ENCODE assay signal across 8 mouse cellular contexts in genomic region chr4:47353416-47354111, GRCm38 (mm10). TPM values are rescaled to one million over a fixed set of nuclear protein-coding genes. Genes with fewer than 3 reads are reported as not detected.
DNase-seq lines count a peak whose midpoint lies in the region; ATAC-seq and TF ChIP-seq lines count a peak whose summit lies in the region.

No protein-coding gene starts in this region.

- TF ChIP-seq POLR2A in cerebellum, adult 2 months (IDR thresholded peaks at IDR 0.05; ENCODE audit: borderline replicate concordance, insufficient read depth, low read length): no peak

- H3K9ac ChIP-seq in limb, embryonic 12.5 days (replicated peaks): peak overlapping the region; percentile 93
- H3K9ac ChIP-seq in midbrain, embryonic 11.5 days (ENCODE audit: low read length): peak overlapping the region; percentile 98
- H3K9ac ChIP-seq in stomach, embryonic 16.5 days (ENCODE audit: low read length): peak overlapping the region; percentile 95

- no peaks in the 10 kb centered on the region for H3K36me3 ChIP-seq in limb, embryonic 12.5 days
- no peaks in the 10 kb centered on the region for H3K36me3 ChIP-seq in midbrain, embryonic 11.5 days (ENCODE audit: control insufficient read depth, insufficient read depth, low read length)
- no peaks in the 10 kb centered on the region for H3K36me3 ChIP-seq in stomach, embryonic 16.5 days (ENCODE audit: control insufficient read depth, insufficient read depth, low read length)

- H3K27me3 ChIP-seq in cerebellum, adult 2 months (ENCODE audit: control insufficient read depth, insufficient read depth, low read length): peaks cover 2% of the 10 kb centered on the region; the same call in 1 of the 2 replicates
- no peaks in the 10 kb centered on the region for H3K27me3 ChIP-seq in limb, embryonic 12.5 days
- no peaks in the 10 kb centered on the region for H3K27me3 ChIP-seq in midbrain, embryonic 11.5 days (ENCODE audit: control insufficient read depth, insufficient read depth, low read length)
- no peaks in the 10 kb centered on the region for H3K27me3 ChIP-seq in stomach, embryonic 16.5 days (ENCODE audit: control insufficient read depth, insufficient read depth, low read length)

- H3K4me3 ChIP-seq in cerebellum, adult 2 months (replicated peaks; ENCODE audit: insufficient read depth, low read depth, low read length): peak overlapping the region; percentile 49
- H3K4me3 ChIP-seq in limb, embryonic 12.5 days (replicated peaks): peak overlapping the region; percentile 94
- H3K4me3 ChIP-seq in midbrain, embryonic 11.5 days (ENCODE audit: low read depth, low read length): peak overlapping the region; percentile 94
- peak overlapping the region; percentile 94 for H3K4me3 ChIP-seq in stomach, embryonic 16.5 days (replicated peaks; ENCODE audit: low read length)

- peak; percentile 68 for DNase-seq in ovary, adult 18-20 months (ENCODE audit: low spot score)
- no peak for DNase-seq in ovary, postnatal 10 days (ENCODE audit: low spot score)
- DNase-seq in cerebellum, adult 2 months: peak; percentile 42 to 44
- DNase-seq in forelimb bud, embryonic 11.5 days (ENCODE audit: low read depth, low spot score): peak; percentile 49
- DNase-seq in induced T-regulatory cell, adult 2 months (ENCODE audit: low read depth): peak; percentile 49
- DNase-seq in midbrain, embryonic 11.5 days (ENCODE audit: low spot score, missing footprints): peak; percentile 95

- H3K9me3 ChIP-seq in limb, embryonic 12.5 days: no peaks in the 10 kb centered on the region
- H3K9me3 ChIP-seq in midbrain, embryonic 11.5 days (ENCODE audit: control insufficient read depth, low read length): no peaks in the 10 kb centered on the region
- no peaks in the 10 kb centered on the region for H3K9me3 ChIP-seq in stomach, embryonic 16.5 days (replicated peaks; ENCODE audit: control insufficient read depth, low read length)

- peak; percentile 69 for ATAC-seq in limb, embryonic 12.5 days (ENCODE audit: insufficient number of reproducible peaks, insufficient read depth, low FRiP score, low TSS enrichment, low read depth)
- peak; percentile 80 for ATAC-seq in midbrain, embryonic 11.5 days (ENCODE audit: low FRiP score)
- ATAC-seq in stomach, embryonic 16.5 days (ENCODE audit: insufficient read depth, low FRiP score): peak; percentile 65

- no peak for TF ChIP-seq CTCF in cerebellum, adult 2 months (IDR thresholded peaks at IDR 0.05; ENCODE audit: borderline replicate concordance, insufficient read depth, low read depth, low read length)

- H3K4me1 ChIP-seq in cerebellum, adult 2 months (ENCODE audit: control insufficient read depth, insufficient read depth, low read length): no peaks in the 10 kb centered on the region
- peaks cover 31% of the 10 kb centered on the region for H3K4me1 ChIP-seq in limb, embryonic 12.5 days (replicated peaks)
- H3K4me1 ChIP-seq in midbrain, embryonic 11.5 days (ENCODE audit: control insufficient read depth, insufficient read depth, low read length): peaks cover 17% of the 10 kb centered on the region
- H3K4me1 ChIP-seq in stomach, embryonic 16.5 days (ENCODE audit: control insufficient read depth, insufficient read depth, low read length): peaks cover 14% of the 10 kb centered on the region

- under 1% methylated on average over 62 of the region's 73 CpGs for WGBS in cerebellum, adult 2 months
- WGBS in limb, embryonic 12.5 days: under 1% methylated on average over 59 of the region's 73 CpGs
- WGBS in midbrain, embryonic 11.5 days: under 1% methylated on average over 58 of the region's 73 CpGs
- WGBS in stomach, embryonic 16.5 days: under 1% methylated on average over 66 of the region's 73 CpGs

- peak overlapping the region; percentile 88 for H3K4me2 ChIP-seq in limb, embryonic 12.5 days
- H3K4me2 ChIP-seq in midbrain, embryonic 11.5 days: peak overlapping the region; percentile 59
- peak overlapping the region; percentile 74 for H3K4me2 ChIP-seq in stomach, embryonic 16.5 days (ENCODE audit: low read depth, low read length)

- H3K27ac ChIP-seq in cerebellum, adult 2 months (ENCODE audit: insufficient read depth, low read length): no peak overlapping the region
- H3K27ac ChIP-seq in limb, embryonic 12.5 days: peak overlapping the region; percentile 97
- H3K27ac ChIP-seq in midbrain, embryonic 11.5 days (ENCODE audit: low read depth, low read length): peak overlapping the region; percentile 96
- peak overlapping the region; percentile 96 for H3K27ac ChIP-seq in stomach, embryonic 16.5 days (ENCODE audit: low read length)

RNA-seq across cellular contexts. Expression of gene Tgfbr1, which starts 0.5 kb away (rescaled TPM):
- 6.2 and 6.3 TPM in 2 replicates for polyA plus RNA-seq in cerebellum, adult 2 months (2012; rRNA removed)
- 84.0 and 84.7 TPM in 2 replicates for polyA plus RNA-seq in limb, embryonic 12.5 days (2016; fragmentation: Nextera tagmentation; extraction: Ambion mirVana)
- 121 and 133 TPM in 2 replicates for polyA plus RNA-seq in midbrain, embryonic 11.5 days (2014; fragmentation: Nextera tagmentation; extraction: Ambion mirVana)
- polyA plus RNA-seq in stomach, embryonic 16.5 days (2015; fragmentation: Nextera tagmentation; extraction: Ambion mirVana): 29.8 and 30.5 TPM in 2 replicates
